Mouse (Mus musculus) hindbrain, embryonic 12.5 days (tissue): ENCODE data around the gene Mthfd1. TPM values are rescaled to one million over a fixed set of nuclear protein-coding genes. Genes with fewer than 3 reads are reported as not detected.
"Not testable (repeated sequence)": the region's sequence is repeated elsewhere in the genome, so short reads cannot be mapped to it uniquely, and the experiment has no call there.

ENCODE experiments used
- ATAC-seq: fragments of 200-750 bp; cut with Nextera tagmentation; 2 replicates; pipeline ENCODE4 v1.8.0; 2017; ENCODE audit warnings: moderate TSS enrichment; ENCODE audit not compliant: low FRiP score
- H3K27ac ChIP-seq: fragments of 300-500 bp; sonication (generic); 2 replicates; pipeline ENCODE4 v1.5.1; 2016; ENCODE audit warnings: mild to moderate bottlenecking
- H3K27me3 ChIP-seq: fragments of 300-500 bp; sonication (generic); 2 replicates; pipeline ENCODE4 v1.6.1; 2016; ENCODE audit warnings: mild to moderate bottlenecking
- H3K36me3 ChIP-seq: fragments of 300-500 bp; sonication (generic); 2 replicates; pipeline ENCODE4 v1.6.1; 2016; ENCODE audit warnings: mild to moderate bottlenecking
- H3K4me1 ChIP-seq: fragments of 300-500 bp; sonication (generic); 2 replicates; pipeline ENCODE4 v1.6.1; 2016
- H3K4me2 ChIP-seq: fragments of 300-500 bp; sonication (generic); replicated peaks from 2 replicates; pipeline ENCODE4 v1.6.1; 2016; ENCODE audit warnings: mild to moderate bottlenecking
- H3K4me3 ChIP-seq: fragments of 300-500 bp; sonication (generic); 2 replicates; pipeline ENCODE4 v1.5.1; 2016; ENCODE audit warnings: mild to moderate bottlenecking
- H3K9ac ChIP-seq: fragments of 300-500 bp; sonication (generic); 2 replicates; pipeline ENCODE4 v1.6.1; 2016; ENCODE audit warnings: mild to moderate bottlenecking, moderate library complexity
- H3K9me3 ChIP-seq: fragments of 300-500 bp; sonication (generic); replicated peaks from 2 replicates; pipeline ENCODE4 v1.6.1; 2016; ENCODE audit warnings: mild to moderate bottlenecking
- WGBS: fragments of 180-500 bp; shearing (Covaris S2); methylation state at CpG from one replicate; pipeline ENCODE4 v1.1.7; 2016; 5-methylcytosine and 5-hydroxymethylcytosine counted together
- polyA plus RNA-seq: library from polyadenylated mRNA; unstranded; fragments of >200 nt; fragmentation: Nextera tagmentation; extraction: Ambion mirVana; gene quantifications from 2 replicates; pipeline ENCODE4 v1.2.1, GENCODE M21; 2016

Gene Mthfd1
- 44.8 and 46.3 TPM in 2 replicates for polyA plus RNA-seq

DNA sequence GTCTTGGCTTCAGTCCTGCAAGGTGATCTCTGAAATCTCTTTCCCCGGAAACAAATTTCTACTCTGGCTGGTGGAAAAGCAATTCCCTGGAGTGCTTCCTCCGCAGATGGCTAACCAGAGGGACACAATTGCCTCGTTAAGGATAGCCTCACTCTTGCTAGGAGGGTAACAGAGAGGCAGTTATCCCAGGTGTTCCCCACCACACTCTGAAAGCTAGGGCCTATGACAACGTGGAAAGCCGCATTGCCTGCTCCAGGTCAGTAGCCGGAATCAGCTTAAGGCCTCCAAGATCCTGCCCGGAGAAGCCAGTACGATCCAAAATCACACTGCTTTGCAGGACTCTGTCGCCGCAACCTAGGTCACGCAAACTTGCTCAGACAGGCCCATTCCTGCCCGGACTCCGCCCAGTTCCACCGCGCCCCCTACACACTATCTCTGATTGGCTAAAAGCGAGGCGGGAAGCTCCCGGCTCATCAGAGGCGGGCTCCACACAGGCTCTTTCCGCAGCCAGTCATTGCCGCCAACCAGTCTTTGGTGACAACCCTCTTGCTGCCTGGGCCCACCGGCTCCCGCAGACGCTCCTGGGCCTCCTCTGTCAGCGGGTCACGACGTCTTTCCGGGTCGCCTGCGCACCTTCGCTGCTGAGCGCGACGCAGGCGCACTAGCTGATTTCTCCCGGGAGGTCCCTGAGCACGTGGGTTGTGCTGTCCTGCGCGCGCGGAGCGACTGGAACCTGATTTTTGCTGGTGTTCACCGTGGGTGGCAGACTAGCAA is at the start of gene Mthfd1:
Gene Mthfd1, plus strand, starts transcription at position 574 of the 774 bp plus-strand sequence.
- H3K27me3 ChIP-seq = no peaks in the 10 kb centered on the region
- peaks cover 12% of the 10 kb centered on the region for H3K4me1 ChIP-seq
- H3K9ac ChIP-seq = peak within 1 kb of the TSS; percentile 63
- peak within 1 kb of the TSS; percentile 72 for H3K27ac ChIP-seq
- peak; percentile 100 for ATAC-seq
- H3K36me3 ChIP-seq = no peaks in the 10 kb centered on the region
- H3K9me3 ChIP-seq = no peaks in the 10 kb centered on the region
- H3K4me3 ChIP-seq = peak within 1 kb of the TSS; percentile 49
- WGBS = 2% methylated on average over 43 of the region's 43 CpGs
- peak within 1 kb of the TSS; percentile 85 for H3K4me2 ChIP-seq

DNA sequence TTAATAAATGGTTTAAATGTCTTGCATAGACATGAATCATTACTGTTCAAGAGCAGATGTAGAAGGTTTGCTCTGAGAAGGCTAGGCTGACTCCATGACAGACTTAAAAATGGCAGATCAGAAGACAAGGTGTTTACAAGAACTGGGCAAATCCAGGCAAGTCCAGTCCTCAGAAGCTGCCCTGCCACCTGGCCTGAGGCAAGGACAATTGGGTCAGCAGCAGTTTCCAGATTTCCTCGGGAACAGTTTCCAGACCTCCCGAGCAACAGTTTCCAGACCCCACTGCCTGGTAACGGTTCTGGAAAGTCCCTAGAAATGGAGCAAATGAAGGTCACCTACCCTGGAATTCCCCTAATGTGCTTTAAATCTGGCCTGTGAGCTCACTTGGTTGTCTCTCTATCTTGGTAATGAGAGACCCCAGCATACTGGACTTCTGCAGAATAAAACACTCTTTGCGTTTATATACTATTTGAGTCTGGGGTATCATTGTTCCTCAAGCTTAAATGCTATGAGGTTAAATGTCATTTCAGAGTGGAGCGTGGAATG is 45.6 kb upstream of the Mthfd1 start:
- Histone ChIP-seq H3K27me3 (no peaks in the 10 kb centered on the region), H3K9ac (no peak overlapping the region), H3K27ac (no peak overlapping the region), H3K4me3 (no peak overlapping the region), H3K9me3 (no peaks in the 10 kb centered on the region), H3K4me2 (no peak overlapping the region), H3K4me1 (no peaks in the 10 kb centered on the region), H3K36me3 (no peaks in the 10 kb centered on the region)
- 89% methylated on average over 5 of the region's 5 CpGs for WGBS
- no peak for ATAC-seq

DNA sequence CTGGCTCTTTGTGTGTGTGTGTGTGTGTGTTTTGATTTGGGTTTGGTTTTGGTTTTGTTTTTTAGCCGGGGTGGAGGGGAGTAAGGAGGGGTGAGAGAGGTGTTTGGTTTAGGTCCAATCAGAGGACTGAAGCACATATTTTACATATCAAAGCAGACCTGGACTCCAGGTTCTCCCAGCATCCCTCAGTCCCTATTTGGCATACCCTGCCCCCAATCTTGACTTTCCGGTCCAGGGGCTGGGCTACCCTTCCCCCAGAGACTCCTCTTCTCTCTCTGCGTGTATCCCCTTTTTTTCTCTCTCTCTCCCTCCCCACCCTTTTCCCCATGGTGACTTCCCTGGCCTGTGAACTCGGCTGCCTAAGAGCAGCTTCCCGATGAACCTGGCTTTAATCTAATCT is 40.0 kb upstream of the Mthfd1 start:
- Histone ChIP-seq H3K4me1 (peaks cover 7% of the 10 kb centered on the region; the same call in 1 of the 2 replicates), H3K27ac (no peak overlapping the region), H3K36me3 (no peaks in the 10 kb centered on the region), H3K27me3 (no peaks in the 10 kb centered on the region), H3K9ac (no peak overlapping the region), H3K9me3 (no peaks in the 10 kb centered on the region), H3K4me2 (no peak overlapping the region), H3K4me3 (no peak overlapping the region)
- 19% methylated on average over 5 of the region's 5 CpGs for WGBS
- no peak for ATAC-seq

DNA sequence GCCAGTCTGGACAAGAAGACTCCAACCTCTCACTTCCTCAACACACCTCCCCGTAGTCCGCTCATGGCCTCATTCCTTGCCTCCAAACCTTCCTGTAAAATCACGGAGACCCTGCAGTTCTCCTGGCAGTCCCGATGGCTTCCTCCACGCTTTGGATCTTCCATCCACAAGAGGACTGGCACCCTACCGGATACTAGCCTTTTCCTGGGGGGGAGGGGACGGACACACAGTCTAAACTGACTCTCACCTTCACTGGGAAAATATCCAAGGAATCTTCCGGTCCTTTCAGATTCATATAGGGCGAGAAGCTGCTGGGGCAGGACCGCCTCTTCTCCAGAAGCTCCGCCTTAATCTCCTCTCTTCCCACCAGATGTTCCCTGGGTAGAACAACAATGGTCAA is 38.4 kb upstream of the Mthfd1 start:
- H3K9ac ChIP-seq = no peak overlapping the region

DNA sequence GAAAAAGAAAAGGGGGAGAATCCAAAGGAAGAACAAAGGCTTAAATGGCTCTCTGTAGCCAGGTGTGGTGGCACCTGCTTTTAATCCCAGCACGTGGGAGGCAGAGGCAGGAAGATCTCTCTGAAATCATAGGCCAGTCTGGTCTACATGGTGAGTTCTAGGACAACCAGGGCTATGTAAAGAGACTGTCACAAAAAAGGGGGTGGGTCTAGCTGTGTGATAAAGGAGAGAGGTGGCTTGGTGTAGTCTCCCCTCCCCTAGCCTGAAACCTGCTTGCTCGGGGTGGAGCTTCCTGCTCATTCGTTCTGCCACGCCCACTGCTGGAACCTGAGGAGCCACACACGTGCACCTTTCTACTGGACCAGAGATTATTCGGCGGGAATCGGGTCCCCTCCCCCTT is 33.0 kb upstream of the Mthfd1 start:
- H3K4me2 ChIP-seq, H3K9me3 ChIP-seq, H3K4me3 ChIP-seq, H3K27me3 ChIP-seq, H3K4me1 ChIP-seq, H3K9ac ChIP-seq, ATAC-seq, H3K36me3 ChIP-seq, H3K27ac ChIP-seq: not testable (repeated sequence)
- WGBS = 70% methylated on average over 2 of the region's 8 CpGs

More for the DNA sequence above, 38.4 kb upstream of the Mthfd1 start:
- H3K36me3 ChIP-seq = no peaks in the 10 kb centered on the region
- H3K4me3 ChIP-seq = no peak overlapping the region
- H3K27ac ChIP-seq = no peak overlapping the region
- H3K9me3 ChIP-seq = no peaks in the 10 kb centered on the region
- ATAC-seq = no peak
- H3K4me1 ChIP-seq = peaks cover 7% of the 10 kb centered on the region; the same call in 1 of the 2 replicates
- H3K27me3 ChIP-seq = no peaks in the 10 kb centered on the region
- no peak overlapping the region for H3K4me2 ChIP-seq
- WGBS = 77% methylated on average over 11 of the region's 11 CpGs

DNA sequence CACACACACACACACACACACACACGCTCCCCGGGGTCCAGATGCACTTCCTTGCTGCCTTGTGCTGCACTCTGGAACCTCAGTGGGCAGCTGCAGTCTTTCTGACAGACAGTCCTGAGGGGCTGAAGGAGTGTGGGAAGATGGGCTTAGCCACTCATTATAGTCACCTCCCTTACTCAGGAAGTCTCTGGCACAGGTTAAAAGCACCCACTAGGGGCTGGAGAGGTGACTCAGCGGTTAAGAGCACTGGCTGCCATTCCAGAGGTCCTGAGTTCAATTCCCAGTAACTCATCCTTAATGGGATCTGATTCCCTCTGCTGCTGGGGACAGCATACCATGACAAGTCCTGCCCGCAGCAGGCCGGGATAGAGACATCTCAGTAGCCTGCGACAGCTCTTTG is 24.5 kb upstream of the Mthfd1 start:
- H3K27me3 ChIP-seq = no peaks in the 10 kb centered on the region
- no peaks in the 10 kb centered on the region for H3K4me1 ChIP-seq
- H3K9me3 ChIP-seq = no peaks in the 10 kb centered on the region
- H3K27ac ChIP-seq = no peak overlapping the region
- no peak overlapping the region for H3K9ac ChIP-seq
- no peak overlapping the region for H3K4me2 ChIP-seq
- H3K36me3 ChIP-seq = no peaks in the 10 kb centered on the region
- no peak for ATAC-seq
- WGBS = 78% methylated on average over 6 of the region's 6 CpGs
- H3K4me3 ChIP-seq = no peak overlapping the region

DNA sequence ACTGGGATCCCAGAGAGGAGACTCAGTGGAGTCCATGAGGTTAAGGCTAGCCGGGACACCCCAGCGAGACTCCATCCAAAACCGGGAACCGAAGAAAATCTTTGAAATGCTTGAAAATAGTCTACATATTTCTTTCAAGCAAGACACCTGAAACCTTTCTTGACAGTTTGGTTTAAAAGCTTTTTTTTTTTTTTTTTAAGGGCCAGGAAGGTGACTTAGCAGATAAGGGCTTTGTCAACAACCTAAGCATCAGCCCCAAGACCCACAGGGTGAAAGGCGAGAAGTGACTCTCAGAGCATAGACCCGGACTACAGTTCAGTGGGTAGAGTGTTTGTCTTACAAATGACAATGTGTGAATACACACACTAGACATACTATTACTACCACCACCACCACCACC is 19.8 kb upstream of the Mthfd1 start:
- no peak overlapping the region for H3K4me3 ChIP-seq
- ATAC-seq = no peak
- WGBS = 92% methylated on average over 6 of the region's 6 CpGs

DNA sequence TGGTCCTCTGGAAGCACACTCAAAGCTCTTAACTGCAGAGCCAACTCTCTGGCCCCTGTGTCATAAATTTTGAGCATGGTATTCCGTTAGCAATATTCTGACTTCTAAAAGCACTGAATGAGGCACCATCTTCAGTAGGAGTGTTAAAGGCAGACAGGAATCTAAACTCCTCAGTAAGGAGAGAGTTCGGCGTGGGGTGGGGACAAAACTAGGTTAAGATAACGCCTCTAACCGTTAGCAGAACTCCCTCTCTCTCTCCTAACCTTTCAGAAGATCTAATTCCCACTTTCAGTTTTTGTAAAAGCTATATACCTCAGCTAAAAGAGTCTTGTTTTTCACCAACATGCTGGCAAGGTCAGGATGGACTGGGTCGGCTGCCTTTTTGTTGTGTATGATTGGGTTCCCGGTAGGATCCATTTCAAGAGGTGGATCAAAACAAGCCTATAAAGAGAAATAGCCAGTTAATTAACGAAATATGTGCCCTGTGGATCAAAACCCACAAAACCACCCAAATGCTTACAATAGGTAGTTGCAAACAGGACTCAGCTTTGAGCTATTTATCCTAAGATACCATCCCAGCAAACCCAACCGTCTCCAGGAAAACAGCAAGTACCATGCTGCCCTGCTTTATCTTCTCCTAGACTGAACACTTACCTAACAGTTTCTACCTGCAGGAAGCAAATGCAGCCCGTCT is 15.8 kb upstream of the Mthfd1 start:
- Histone ChIP-seq H3K4me3 (no peak overlapping the region), H3K36me3 (no peaks in the 10 kb centered on the region), H3K27me3 (no peaks in the 10 kb centered on the region), H3K4me2 (no peak overlapping the region), H3K4me1 (no peaks in the 10 kb centered on the region), H3K27ac (no peak overlapping the region), H3K9ac (no peak overlapping the region), H3K9me3 (no peaks in the 10 kb centered on the region)
- 83% methylated on average over 10 of the region's 10 CpGs for WGBS
- no peak for ATAC-seq

More for the DNA sequence above, 19.8 kb upstream of the Mthfd1 start:
- Histone ChIP-seq H3K9ac (no peak overlapping the region), H3K27me3 (no peaks in the 10 kb centered on the region), H3K27ac (no peak overlapping the region), H3K9me3 (no peaks in the 10 kb centered on the region), H3K4me1 (no peaks in the 10 kb centered on the region), H3K36me3 (no peaks in the 10 kb centered on the region), H3K4me2 (no peak overlapping the region)

DNA sequence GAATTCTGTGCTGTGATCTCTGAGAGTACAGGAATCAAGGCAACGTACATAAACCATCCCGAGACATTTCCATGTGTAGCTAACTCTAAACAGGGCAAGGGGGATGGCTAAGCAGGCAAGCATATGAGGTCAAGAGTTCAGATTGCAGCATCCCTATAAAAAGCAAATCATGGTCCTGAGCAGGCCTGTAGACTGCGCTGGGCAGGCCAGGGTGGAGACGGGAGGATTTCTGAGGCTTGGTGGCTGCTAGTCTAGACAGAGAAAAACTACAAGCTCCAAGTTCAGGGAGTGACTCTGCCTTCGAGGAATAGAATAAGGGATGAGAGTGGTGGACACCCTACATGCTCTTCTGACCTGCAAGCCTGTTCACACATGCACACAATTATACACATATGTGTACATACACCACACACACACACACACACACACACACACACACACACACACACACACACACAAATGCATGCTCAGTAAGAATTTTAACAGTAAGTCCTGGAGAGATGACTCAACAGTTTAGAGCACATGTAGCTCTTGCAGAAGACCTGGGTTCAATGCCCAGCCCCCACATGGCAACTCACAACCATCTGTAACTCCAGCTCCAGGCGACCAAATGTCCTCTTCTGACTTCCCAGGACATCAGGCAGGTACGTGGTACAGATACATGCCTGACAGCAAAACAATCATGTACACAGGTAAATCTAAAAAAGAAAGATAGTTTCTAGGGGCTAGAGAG is 15.1 kb upstream of the Mthfd1 start:
- H3K36me3 ChIP-seq = no peaks in the 10 kb centered on the region
- WGBS = 83% methylated on average over 7 of the region's 7 CpGs
- H3K9me3 ChIP-seq = no peaks in the 10 kb centered on the region
- H3K4me1 ChIP-seq = no peaks in the 10 kb centered on the region
- H3K4me3 ChIP-seq = no peak overlapping the region
- no peak overlapping the region for H3K4me2 ChIP-seq
- H3K27me3 ChIP-seq = no peaks in the 10 kb centered on the region
- ATAC-seq = no peak
- H3K27ac ChIP-seq = no peak overlapping the region
- no peak overlapping the region for H3K9ac ChIP-seq

DNA sequence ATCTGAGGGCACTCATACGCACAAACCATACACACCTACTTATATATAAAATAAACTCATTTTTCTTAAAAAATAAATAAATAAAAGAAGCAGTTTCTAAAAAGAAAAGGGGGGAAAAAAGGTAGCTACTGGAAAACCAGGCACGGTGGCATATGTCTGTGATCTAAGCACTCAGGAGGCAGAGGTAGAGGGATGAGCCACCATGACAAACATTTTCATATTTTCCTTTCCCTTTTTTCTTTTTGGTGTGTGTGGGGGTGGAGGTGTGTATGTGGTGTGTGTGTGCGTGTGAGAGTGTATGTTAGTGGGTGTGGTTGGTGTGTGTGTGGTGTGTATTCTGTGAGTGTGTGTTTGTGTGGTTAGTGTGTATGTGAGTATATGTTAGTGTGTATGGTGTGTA is 14.4 kb upstream of the Mthfd1 start:
- H3K9me3 ChIP-seq = no peaks in the 10 kb centered on the region
- H3K27me3 ChIP-seq = no peaks in the 10 kb centered on the region
- WGBS = 93% methylated on average over 3 of the region's 3 CpGs
- no peak overlapping the region for H3K4me3 ChIP-seq
- H3K9ac ChIP-seq = no peak overlapping the region
- no peak overlapping the region for H3K27ac ChIP-seq
- no peak for ATAC-seq
- no peak overlapping the region for H3K4me2 ChIP-seq
- H3K4me1 ChIP-seq = no peaks in the 10 kb centered on the region
- H3K36me3 ChIP-seq = no peaks in the 10 kb centered on the region

DNA sequence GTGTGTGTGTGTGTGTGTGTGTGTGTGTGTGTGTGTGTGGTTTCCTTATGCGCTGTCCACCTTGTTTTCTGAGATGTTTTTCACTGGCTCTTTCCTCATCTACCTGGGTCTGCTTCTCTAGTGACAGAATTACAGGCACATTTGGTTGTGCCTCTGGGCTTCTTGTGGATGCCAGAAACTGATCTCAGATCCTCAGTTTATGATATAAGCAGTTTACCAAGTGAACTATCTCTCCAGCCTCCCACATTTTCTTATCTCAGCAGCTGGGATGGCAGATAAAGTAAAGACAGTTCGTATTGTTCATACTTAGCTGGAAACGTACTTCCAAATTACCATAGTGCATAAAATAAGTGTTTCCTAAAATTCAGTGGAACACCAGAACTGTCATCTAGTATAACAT is 14.0 kb upstream of the Mthfd1 start:
- Histone ChIP-seq H3K9ac (no peak overlapping the region), H3K27me3 (no peaks in the 10 kb centered on the region), H3K4me3 (no peak overlapping the region), H3K36me3 (no peaks in the 10 kb centered on the region), H3K4me1 (no peaks in the 10 kb centered on the region), H3K9me3 (no peaks in the 10 kb centered on the region), H3K27ac (no peak overlapping the region), H3K4me2 (no peak overlapping the region)
- WGBS = 92% methylated on average over 3 of the region's 3 CpGs
- ATAC-seq = no peak

DNA sequence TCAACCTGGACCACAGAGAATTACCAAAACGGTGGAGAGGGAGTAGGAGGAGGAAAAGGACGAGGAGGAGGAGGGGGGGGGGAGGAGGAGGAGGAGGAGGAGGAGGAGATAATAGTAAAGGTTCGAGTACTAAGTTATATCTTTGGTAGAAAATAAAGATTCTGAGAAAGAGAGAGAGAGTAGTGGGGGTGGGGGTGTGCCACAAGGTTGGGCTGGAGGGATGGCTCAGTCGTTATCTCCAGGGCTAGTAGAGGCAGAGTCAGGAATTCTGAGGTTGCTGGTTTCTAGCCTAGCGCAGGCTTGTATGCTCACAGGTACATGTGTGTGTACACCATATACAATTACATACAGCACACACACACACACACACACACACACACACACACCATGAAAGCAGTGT is 13.3 kb upstream of the Mthfd1 start:
- Histone ChIP-seq H3K27ac (no peak overlapping the region), H3K4me1 (no peaks in the 10 kb centered on the region), H3K4me2 (no peak overlapping the region), H3K9me3 (no peaks in the 10 kb centered on the region), H3K27me3 (no peaks in the 10 kb centered on the region), H3K9ac (no peak overlapping the region), H3K4me3 (no peak overlapping the region), H3K36me3 (no peaks in the 10 kb centered on the region)
- ATAC-seq = no peak
- WGBS = 71% methylated on average over 5 of the region's 5 CpGs
